Mouse (Mus musculus): ENCODE data around the gene Tbl1xr1. TPM values are rescaled to one million over a fixed set of nuclear protein-coding genes. Genes with fewer than 3 reads are reported as not detected.
A peak's percentile ranks its signal among the peaks of the same experiment; 100 is the strongest.

Tbl1xr1 gene
- total and polyA plus RNA-seq, 3 experiments = 33.9 to 185 (median 45.6) TPM

DNA sequence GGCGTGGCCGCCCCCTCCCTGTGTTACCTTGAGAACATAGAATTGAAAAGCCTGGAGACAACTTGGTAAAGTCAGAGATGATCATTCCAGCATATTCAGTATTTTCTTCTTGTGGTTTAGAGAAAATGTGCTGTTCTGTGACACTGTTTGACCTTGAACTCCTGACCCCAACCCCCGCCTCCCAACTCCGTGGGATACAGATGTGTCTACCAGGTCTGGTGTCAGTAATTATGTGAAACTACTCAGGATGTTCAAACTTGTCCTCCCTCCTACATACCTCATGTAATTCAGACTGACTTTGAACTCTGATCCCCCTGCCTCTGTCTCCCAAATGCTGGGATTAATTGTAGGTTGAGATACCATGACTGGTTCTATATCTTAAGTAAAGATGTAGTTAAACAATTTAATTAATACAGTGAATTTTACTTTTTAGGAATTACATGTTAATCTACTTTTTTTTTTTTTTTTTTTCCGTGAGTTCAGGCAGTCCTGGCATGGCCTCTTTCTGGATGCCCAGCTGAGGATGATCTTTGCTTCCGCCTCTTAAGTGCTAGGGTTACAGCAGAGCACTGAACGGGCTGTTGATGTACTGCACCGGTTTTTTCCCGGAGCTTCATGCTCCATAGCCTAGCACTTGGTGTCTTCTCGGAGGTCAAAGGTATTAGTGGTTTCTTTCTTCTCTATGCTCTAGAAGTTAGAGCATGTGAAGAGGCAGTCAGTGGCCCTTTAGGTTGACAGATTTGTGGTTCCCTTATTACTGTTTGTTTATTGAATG, 8.0 kb downstream of the Tbl1xr1 start:
- H3K27me3 ChIP-seq (ENCODE audit: control insufficient read depth in 1 of 2, insufficient read depth in 2 of 2, low read length in 2 of 2) = no peaks in the 10 kb centered on the region
- no peak overlapping the region for H3K27ac ChIP-seq (ENCODE audit: control insufficient read depth, low read depth, low read length)
- H3K36me3 ChIP-seq (ENCODE audit: control insufficient read depth in 1 of 2, insufficient read depth in 2 of 2, low read length in 2 of 2) = peaks cover 2 to 51% of the 10 kb centered on the region in 2 experiments
- no peak for TF ChIP-seq SIN3A (IDR thresholded peaks at IDR 0.05; ENCODE audit: low read length)
- no peak for TF ChIP-seq POLR2AphosphoS5 (IDR thresholded peaks at IDR 0.05; ENCODE audit: borderline replicate concordance, low read depth, low read length)
- no peak overlapping the region for H3K4me3 ChIP-seq (ENCODE audit: control insufficient read depth in 1 of 2, insufficient read depth in 1 of 2, low read depth in 2 of 2, low read length in 2 of 2)
- no peak for DNase-seq (ENCODE audit: low read depth, low spot score)
- H3K79me2 ChIP-seq (ENCODE audit: control insufficient read depth, insufficient read depth, low read length, poor library complexity) = peaks cover 84% of the 10 kb centered on the region
- H3K4me1 ChIP-seq (ENCODE audit: control insufficient read depth in 1 of 2, insufficient read depth in 2 of 2, low read length in 2 of 2) = peaks cover 0 to 25% of the 10 kb centered on the region in 2 experiments
- no peak overlapping the region for H3K9ac ChIP-seq (ENCODE audit: control insufficient read depth, low read depth, low read length, poor library complexity, severe bottlenecking)
- H3K9me3 ChIP-seq (replicated peaks; ENCODE audit: insufficient read depth, low read length) = no peaks in the 10 kb centered on the region

DNA sequence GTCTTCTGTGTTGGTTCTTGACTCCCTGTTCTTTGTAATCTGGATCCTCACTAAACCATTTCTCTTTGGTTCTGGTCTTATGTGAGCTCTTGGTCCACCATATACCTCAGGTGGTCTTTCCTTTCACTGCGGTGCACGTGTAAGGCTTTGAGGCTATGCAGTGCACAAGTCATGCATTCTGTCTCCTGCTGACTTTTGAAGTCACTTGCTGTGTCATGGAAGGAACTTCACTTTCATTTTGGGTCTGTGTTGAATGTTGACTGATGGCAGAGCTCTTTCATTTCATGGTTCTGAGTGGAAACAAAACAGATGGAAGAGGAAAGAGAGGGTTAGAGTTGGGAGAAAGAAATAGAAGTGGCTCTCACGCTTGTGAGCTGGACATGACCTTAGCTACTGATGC, 13.4 kb downstream of the Tbl1xr1 start:
- no peaks in the 10 kb centered on the region for H3K9me3 ChIP-seq (replicated peaks; ENCODE audit: insufficient read depth, low read length)
- peaks cover 82% of the 10 kb centered on the region for H3K79me2 ChIP-seq (ENCODE audit: control insufficient read depth, insufficient read depth, low read length, poor library complexity)
- H3K4me3 ChIP-seq (ENCODE audit: control insufficient read depth in 1 of 2, insufficient read depth in 1 of 2, low read depth in 2 of 2, low read length in 2 of 2) = no peak overlapping the region
- H3K27me3 ChIP-seq (ENCODE audit: control insufficient read depth in 1 of 2, insufficient read depth in 2 of 2, low read length in 2 of 2) = no peaks in the 10 kb centered on the region
- H3K36me3 ChIP-seq (ENCODE audit: control insufficient read depth in 1 of 2, insufficient read depth in 2 of 2, low read length in 2 of 2) = peaks cover 7 to 30% of the 10 kb centered on the region in 2 experiments
- TF ChIP-seq POLR2AphosphoS5 (IDR thresholded peaks at IDR 0.05; ENCODE audit: borderline replicate concordance, low read depth, low read length) = no peak
- no peak for TF ChIP-seq ELF1 (IDR thresholded peaks at IDR 0.05; ENCODE audit: low read depth, low read length)
- TF ChIP-seq MYC (IDR thresholded peaks at IDR 0.05; ENCODE audit: low read depth, low read length) = no peak
- no peak overlapping the region for H3K27ac ChIP-seq (ENCODE audit: control insufficient read depth, low read depth, low read length)
- H3K9ac ChIP-seq (ENCODE audit: control insufficient read depth, low read depth, low read length, poor library complexity, severe bottlenecking) = no peak overlapping the region
- H3K4me1 ChIP-seq (ENCODE audit: control insufficient read depth in 1 of 2, insufficient read depth in 2 of 2, low read length in 2 of 2) = peaks cover 5 to 19% of the 10 kb centered on the region in 2 experiments
- DNase-seq (ENCODE audit: low read depth, low spot score) = no peak

DNA sequence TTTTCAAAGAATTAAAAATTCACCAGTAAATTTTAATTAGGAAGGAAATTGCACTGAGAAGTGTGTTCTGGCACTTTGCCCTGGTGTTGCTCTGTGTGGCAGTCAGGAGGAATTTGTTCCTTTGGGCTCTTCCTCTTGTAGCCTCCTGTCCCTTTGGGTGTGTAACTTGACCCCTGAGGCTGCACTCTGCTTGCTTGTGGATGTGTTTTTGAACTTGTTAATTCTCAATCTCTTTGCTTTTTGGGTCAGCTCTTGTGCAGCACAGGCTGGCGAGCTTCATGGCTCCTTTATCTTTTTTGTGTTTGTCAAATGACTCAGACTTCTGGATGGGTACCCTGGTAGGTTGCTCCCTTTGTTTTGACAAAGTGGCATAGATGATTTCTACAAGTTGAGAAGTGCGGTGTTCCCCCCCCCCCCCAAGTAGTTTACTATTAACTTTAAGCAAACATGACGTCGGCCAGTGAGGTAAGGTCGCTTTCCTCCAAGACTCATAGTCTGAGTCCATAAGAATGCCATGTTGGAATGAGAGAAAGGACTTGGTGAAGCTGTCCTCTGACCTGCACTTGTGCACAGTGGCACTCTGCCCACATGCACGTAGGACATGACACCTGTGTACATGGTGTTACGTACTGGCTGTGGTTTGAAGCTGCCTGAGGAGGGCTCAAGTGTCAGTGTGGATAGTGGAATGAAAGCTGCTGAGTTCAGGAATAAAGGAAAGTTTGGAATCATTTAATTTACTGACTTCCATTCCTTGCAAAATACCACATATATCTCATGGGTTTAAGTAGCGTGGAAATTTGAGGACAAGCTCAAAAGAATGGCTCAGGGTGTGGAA, 14.2 kb downstream of the Tbl1xr1 start:
- Histone ChIP-seq H3K27me3 (ENCODE audit: control insufficient read depth in 1 of 2, insufficient read depth in 2 of 2, low read length in 2 of 2) (no peaks in the 10 kb centered on the region), H3K4me1 (ENCODE audit: control insufficient read depth in 1 of 2, insufficient read depth in 2 of 2, low read length in 2 of 2) (peaks cover 5 to 19% of the 10 kb centered on the region in 2 experiments), H3K9me3 (replicated peaks; ENCODE audit: insufficient read depth, low read length) (no peaks in the 10 kb centered on the region), H3K79me2 (ENCODE audit: control insufficient read depth, insufficient read depth, low read length, poor library complexity) (peaks cover 77% of the 10 kb centered on the region), H3K4me3 (ENCODE audit: control insufficient read depth in 1 of 2, insufficient read depth in 1 of 2, low read depth in 2 of 2, low read length in 2 of 2) (no peak overlapping the region), H3K9ac (ENCODE audit: control insufficient read depth, low read depth, low read length, poor library complexity, severe bottlenecking) (no peak overlapping the region), H3K27ac (ENCODE audit: control insufficient read depth, low read depth, low read length) (no peak overlapping the region), H3K36me3 (ENCODE audit: control insufficient read depth in 1 of 2, insufficient read depth in 2 of 2, low read length in 2 of 2) (peaks cover 7 to 27% of the 10 kb centered on the region in 2 experiments)
- peak; percentile 60 for DNase-seq (ENCODE audit: low read depth, low spot score)
- TF ChIP-seq HCFC1 (IDR thresholded peaks at IDR 0.05; ENCODE audit: low read depth, low read length) = no peak
- TF ChIP-seq CHD2 (IDR thresholded peaks at IDR 0.05; ENCODE audit: low read length) = no peak
- TF ChIP-seq NELFE (IDR thresholded peaks at IDR 0.05; ENCODE audit: low read depth, low read length) = no peak
- TF ChIP-seq GATA1 (IDR thresholded peaks at IDR 0.05; ENCODE audit: low read depth, low read length) = no peak
- no peak for TF ChIP-seq SMC3 (IDR thresholded peaks at IDR 0.05; ENCODE audit: low read depth, low read length)
- no peak for TF ChIP-seq SIN3A (IDR thresholded peaks at IDR 0.05; ENCODE audit: low read length)
- TF ChIP-seq MYB (IDR thresholded peaks at IDR 0.05; ENCODE audit: low read depth, low read length) = no peak
- TF ChIP-seq USF1 (IDR thresholded peaks at IDR 0.05; ENCODE audit: low read depth, low read length) = no peak
- no peak for TF ChIP-seq MEF2A (IDR thresholded peaks at IDR 0.05; ENCODE audit: extremely low read depth, insufficient replicate concordance, low read depth, low read length, poor library complexity, severe bottlenecking)
